Mouse (Mus musculus) embryo, embryonic 11 days (tissue): ENCODE measurements around the gene Izumo4.

ENCODE experiments used
- DNase-seq: peaks from one replicate; pipeline ENCODE4 v3.0.0-alpha.2; 2015

Izumo4 gene

DNA sequence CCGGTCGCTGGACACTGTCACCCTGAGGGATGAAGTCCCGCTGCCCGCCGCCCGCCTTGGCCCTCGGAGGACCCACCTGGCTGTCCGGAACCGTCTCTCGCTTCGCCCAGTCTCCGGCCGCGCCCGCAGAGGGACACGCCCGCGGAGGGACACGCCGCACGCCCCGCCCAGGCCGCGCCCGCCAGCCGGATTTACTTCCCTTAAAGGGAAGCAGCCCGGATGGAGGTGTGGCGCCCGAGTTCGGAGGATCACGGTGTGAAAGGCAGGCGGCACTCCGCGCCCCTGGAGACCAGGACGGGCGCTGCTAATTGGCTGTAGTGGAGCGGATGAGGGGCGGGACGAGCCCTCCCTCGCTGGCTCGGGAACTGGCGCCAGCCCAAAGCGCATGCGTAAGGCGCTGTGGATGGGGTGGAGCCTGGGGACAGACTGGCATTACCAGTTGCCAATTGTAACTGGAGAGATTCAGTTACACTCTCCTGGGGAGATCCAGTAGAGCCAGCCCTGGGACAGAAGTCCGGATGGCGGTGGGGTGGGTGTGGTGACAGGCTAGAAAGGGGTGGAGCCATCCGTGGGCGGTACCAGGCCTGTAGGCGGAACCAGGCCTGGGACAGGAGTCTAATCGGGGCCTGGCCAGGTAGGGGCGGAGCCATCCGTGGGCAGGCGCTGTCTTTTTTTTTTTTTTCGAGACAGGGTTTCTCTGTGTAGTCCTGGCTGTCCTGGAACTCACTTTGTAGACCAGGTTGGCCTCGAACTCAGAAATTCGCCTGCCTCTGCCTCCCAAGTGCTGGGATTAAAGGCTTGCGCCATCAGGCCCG lies at the start of gene Izumo4, which contains the start of gene Mob3a:
TSS of gene Izumo4 (plus strand) at position 464 of the 815 bp plus-strand sequence.
TSS of gene Mob3a (minus strand) at position 257 of the 815 bp plus-strand sequence.
- peak; percentile 100 for DNase-seq

- no peak for DNase-seq
Measured at GRCm38 (mm10) chr10:80653156-80653720, 48.7 kb upstream of the Izumo4 start.

DNA sequence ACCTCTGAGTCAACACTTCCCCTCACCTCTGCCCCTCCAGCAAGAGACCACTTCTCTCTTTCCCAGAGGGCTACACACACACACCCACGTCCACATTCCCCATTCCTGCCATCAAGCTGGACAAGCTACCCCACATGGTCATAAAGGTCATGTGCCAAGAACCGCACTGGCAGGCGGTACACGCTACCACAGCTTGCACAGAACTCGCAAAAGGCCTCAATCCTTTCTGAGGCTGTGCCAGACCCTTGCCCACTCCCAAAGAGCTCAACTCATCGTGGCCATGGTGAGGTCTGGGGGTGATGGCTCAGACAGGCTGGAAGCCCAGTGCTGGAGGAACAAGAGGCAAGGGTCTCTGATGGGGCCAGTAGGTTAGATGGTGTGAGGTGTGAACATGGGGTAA lies 47.1 kb upstream of the Izumo4 start:
- DNase-seq = no peak

- no peak for DNase-seq
Measured at GRCm38 (mm10) chr10:80655406-80656129, 46.4 kb upstream of the Izumo4 start.

DNA sequence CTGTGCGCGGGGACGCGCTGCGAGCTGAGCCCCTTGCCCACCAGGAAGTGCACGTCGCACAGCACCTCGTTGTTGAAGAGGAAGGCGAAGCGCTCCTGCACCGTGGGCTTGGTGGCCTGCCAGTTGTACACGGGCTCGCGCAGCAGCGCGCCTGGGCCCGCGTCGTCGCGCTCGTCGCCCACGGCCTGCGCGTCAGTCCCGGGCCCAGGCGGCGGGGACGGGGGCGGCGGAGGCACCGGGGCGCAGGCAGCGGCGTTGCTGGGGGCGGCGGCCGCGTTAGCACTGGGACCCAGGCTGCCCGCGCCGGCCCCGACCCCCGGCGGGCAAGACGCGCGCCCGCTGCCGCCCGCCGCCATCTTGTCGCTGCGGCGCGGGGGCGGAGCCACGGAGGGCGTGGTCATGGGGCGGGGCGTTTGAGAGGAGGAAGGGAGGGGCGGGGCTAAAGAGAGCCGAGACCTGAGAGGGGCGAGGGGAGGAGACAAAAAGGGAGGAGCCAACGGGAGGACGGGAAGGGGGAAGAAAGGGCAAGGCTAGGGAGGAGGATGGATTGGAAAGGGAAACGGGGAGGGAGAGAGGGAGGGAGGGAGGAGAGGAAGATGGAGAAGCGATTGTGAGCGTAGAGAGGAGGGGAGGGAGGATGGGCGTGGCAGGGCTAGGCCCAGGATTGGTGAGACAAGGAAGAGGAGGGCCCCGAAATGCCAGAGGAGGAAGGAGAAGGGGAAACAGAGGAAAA lies 45.7 kb upstream of the Izumo4 start:
- peak; percentile 99 for DNase-seq

- DNase-seq = no peak
Measured at GRCm38 (mm10) chr10:80656863-80657623, 44.9 kb upstream of the Izumo4 start, which contains the start of gene Btbd2. Gene Btbd2 (minus strand): TSS chr10:80657071.

DNA sequence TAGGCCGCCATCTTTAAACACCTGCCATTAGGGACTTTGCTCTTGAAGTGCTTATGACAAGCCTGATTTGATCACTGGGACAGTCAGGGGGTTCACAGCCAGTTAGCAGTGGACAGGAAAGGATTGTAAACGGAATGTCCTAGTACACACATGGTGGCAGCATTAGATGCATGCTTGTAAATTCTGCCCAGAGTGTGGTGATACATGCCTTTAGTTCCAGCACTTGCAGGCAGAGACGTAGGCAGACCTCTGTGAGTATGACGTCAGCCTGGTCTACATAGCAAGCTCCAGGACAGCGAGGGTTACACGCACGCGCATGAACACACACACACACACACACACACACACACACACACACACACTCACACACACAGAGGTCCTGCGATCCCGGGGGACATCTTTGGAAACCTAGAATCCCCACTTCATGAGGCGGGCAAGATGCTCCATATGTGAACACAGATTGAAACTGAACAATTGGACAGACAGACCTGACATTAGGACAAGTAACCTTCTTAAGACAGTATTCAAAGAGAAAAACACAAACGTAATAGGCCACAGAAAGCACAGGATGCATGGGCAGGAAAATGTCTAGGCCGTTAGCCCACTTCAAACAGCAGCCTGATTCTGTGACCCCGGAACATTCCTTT lies 43.7 kb upstream of the Izumo4 start:
- no peak for DNase-seq

DNA sequence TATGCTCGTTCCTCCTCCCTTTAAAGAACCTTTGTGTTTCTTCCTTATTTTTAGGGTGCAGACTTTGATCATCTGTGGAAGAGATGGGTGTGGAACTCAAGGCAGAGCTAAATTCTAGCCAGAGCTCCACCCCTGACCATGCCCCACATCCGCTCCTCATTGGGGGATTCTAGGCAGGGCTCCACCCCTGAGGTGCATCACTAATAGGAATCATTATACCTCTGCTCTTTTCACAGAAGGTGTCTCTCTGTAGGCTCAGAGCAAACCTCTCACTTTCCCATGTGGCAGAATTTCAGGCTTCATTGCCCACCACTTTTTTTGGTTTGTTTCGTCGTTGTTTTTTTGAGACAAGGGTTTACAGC lies 43.2 kb upstream of the Izumo4 start:
- no peak for DNase-seq

DNA sequence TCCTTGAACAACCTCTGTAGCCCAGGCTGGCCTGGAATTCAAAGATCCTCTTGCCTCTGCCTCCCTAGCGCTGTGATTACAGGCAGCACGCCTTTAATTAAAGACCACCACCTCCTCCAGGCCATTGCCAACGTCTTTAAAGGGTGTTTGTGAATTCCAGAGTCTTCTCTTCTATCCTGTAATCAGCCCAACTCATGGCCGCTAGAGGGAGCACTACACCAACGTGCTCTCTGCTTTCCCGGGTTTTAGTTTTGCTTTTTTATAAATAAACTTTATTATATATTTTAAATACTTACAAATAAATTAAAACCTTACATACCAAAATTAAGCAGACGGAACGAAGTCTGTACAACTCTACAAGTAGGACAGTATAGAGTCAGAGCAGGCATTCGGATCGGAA lies 42.8 kb upstream of the Izumo4 start:
- DNase-seq = peak; percentile 81

DNA sequence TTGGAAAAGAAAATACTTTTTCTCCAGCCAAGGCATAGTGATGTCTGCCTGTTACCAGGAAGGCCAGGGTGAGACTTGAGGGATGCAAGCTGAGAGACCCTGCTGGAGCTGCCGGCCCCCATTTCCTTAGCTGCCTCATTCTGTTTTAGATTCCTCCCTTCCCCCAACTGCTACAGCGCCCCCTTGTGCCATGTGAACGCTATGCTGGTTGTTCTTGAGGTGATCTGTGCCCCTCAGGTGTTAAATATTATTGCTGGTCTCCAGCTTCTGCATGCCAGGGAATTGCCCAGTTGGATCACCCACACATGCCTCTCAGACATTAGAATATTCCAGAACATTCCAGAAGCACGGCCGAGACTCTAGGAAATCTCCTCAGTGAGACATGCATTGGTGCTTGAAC lies 40.8 kb upstream of the Izumo4 start:
- peak; percentile 63 for DNase-seq

DNA sequence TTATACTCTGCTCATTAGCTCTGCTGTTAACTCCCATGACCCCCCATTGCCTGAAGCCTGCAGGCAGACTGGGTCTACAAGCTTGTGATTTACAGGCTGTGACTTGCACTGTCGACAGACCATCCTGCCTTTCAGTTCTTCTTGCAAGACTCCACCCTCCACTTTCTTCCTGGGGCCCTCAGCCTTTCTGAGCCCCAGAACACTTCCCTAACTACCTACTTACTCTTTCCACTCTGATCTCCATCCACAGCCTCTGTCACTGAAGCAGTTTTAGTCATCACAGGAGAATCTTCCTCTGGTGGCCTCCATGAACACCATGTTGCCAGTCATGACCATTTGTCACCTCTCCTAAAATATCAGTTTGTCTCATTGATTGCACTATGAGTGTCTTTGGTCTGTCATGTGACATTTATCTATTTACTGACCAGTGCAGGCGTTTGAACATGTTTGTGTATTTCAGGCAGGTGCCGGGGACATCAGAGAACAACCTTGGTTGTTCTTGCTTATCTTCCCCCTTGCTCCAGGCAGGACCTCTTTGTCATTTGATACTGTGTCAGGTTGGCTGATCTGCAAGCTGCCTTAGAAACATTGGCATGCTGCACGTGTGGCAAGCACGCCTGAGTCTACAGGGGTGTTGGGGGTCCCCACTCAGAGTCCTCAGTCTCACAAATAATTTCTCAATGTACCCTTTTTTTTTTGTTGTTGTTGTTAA lies 38.3 kb upstream of the Izumo4 start:
- no peak for DNase-seq

DNA sequence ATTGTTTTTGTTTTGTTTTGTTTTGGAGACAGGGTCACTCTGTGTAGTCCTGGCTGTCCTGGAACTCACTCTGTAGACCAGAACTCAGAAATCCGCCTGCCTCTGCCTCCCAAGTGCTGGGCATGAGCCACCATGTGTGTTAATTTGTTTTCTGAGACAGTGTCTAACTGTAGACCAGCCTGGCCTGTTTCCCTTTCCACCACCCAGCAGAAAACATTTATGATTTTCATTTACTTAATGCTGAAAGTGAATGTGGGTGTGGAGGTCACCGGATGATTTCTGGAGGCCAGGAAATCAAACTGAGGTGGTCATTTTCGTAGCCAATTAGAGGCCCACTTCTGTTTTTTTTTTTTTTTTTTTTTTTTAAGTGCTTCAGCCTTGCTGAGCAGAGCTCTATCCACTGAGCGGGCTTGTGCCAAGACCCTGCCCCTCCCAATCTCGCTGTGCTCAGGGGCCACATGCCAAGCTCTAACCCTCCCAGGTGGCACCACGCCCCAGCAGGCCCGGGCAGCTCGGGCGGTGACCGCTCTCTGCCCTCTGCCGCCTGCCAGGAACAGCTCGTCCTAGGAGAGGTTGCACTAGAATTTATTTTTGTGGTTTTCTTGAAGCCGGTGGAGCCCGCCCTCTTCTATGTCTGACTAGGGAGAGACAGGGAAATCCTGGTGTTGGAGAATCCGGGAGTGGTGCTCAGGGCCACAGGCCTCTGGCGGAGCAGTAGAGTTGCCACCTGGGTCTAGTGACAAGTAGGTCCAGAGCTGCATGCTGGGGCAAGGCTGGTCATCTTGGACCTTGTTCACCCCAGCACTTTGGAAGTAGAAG lies 37.6 kb upstream of the Izumo4 start:
- DNase-seq = no peak

GRCm38 (mm10) chr10:80665016-80665380 lies 37.0 kb upstream of the Izumo4 start:
- DNase-seq = peak; percentile 54

GRCm38 (mm10) chr10:80665459-80665858 lies 36.5 kb upstream of the Izumo4 start:
- no peak for DNase-seq

- no peak for DNase-seq
Measured at GRCm38 (mm10) chr10:80665981-80666733, 35.8 kb upstream of the Izumo4 start.

- DNase-seq = no peak
Measured at GRCm38 (mm10) chr10:80666837-80667412, 35.1 kb upstream of the Izumo4 start.

DNA sequence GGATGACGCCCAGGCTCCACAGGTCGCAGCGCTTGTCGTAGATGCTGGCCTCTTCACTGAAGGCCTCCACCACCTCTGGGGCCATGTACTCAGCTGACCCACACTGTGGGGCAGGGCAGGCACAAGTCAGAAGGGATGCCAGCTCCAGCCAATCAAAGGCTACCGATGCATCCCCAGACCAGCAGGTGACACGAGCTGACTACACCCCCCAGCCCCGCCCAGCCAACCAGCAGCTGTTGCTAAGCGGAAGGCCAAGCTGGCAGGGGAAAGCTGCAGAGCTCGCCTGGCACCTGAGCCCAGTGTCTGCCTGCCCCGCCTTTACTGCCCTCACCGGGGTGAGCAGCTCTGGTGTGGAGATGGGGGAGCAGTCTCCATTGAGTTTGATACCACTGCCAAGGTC lies 33.4 kb upstream of the Izumo4 start:
- DNase-seq = no peak

GRCm38 (mm10) chr10:80669018-80669417 lies 33.0 kb upstream of the Izumo4 start:
- DNase-seq = no peak
